Mouse (Mus musculus): ENCODE data around the gene Rrm1. TPM values are rescaled to one million over a fixed set of nuclear protein-coding genes. Genes with fewer than 3 reads are reported as not detected.

The Rrm1 gene
- total RNA-seq, 4 experiments from 2014 or later, result 12.1 to 14.6 (median 13.2) TPM

Other genes starting within 250 kb of the Rrm1 start
- gene Nup98, start 231.5 kb upstream of the Rrm1 start, total RNA-seq (2022), result 10 to 100 TPM; 40.7 to 43.0 (median 41.7) TPM
- 10 to 100 TPM; 23.7 to 28.9 (median 25.5) TPM for gene Pgap2, start 231.5 kb upstream of the Rrm1 start, total RNA-seq (2022)
- gene Rhog, start 185.6 kb upstream of the Rrm1 start, total RNA-seq (2022), result 10 to 100 TPM; 34.4 to 46.5 (median 39.2) TPM
- gene Stim1, start 173.9 kb upstream of the Rrm1 start, total RNA-seq (2022), result 10 to 100 TPM; 87.0 to 97.5 (median 94.7) TPM
- not detected for gene Olfr543, start 40.0 kb downstream of the Rrm1 start, total RNA-seq (2022)
- not detected for gene Olfr544, start 46.6 kb downstream of the Rrm1 start, total RNA-seq (2022)
- gene Olfr545, start 57.9 kb downstream of the Rrm1 start, total RNA-seq (2022), result not detected
- not detected for gene Olfr547, start 93.1 kb downstream of the Rrm1 start, total RNA-seq (2022)
- not detected for gene Olfr548-ps1, start 99.2 kb downstream of the Rrm1 start, total RNA-seq (2022)
- gene Olfr549, start 108.2 kb downstream of the Rrm1 start, total RNA-seq (2022), result not detected
- 1 to 10 TPM; 2.6 to 6.4 (median 4.6) TPM for gene Trim21, start 123.8 kb downstream of the Rrm1 start, total RNA-seq (2022)
- gene Olfr550, start 129.7 kb downstream of the Rrm1 start, total RNA-seq (2022), result under 1 TPM in 3 of 4 experiments, not detected in 1; 0.23 to 0.37 (median 0.37) TPM
- not detected for gene Olfr551, start 150.2 kb downstream of the Rrm1 start, total RNA-seq (2022)
- gene Olfr552, start 156.1 kb downstream of the Rrm1 start, total RNA-seq (2022), result under 1 TPM in 2 of 4 experiments, not detected in 2; 0.09 to 0.11 TPM
- gene Olfr553, start 176.5 kb downstream of the Rrm1 start, total RNA-seq (2022), result not detected
- not detected for gene Olfr554, start 196.7 kb downstream of the Rrm1 start, total RNA-seq (2022)
- not detected for gene Olfr555, start 217.1 kb downstream of the Rrm1 start, total RNA-seq (2022)
- gene Olfr556, start 223.2 kb downstream of the Rrm1 start, total RNA-seq (2022), result not detected
- gene Trim68, start 245.6 kb downstream of the Rrm1 start, total RNA-seq (2022), result 1 to 10 TPM; 5.2 to 6.4 (median 5.6) TPM